Mouse (Mus musculus) liver, embryonic 14.5 days (tissue): ENCODE measurements around the gene Sltm. TPM values are rescaled to one million over a fixed set of nuclear protein-coding genes. Genes with fewer than 3 reads are reported as not detected.

Source experiments
- ATAC-seq: fragments of 200-750 bp; cut with Nextera tagmentation; 2 replicates; pipeline ENCODE4 v1.8.0; 2017; ENCODE audit warnings: moderate number of reproducible peaks, mild to moderate bottlenecking, moderate library complexity; ENCODE audit not compliant: insufficient read depth
- DNase-seq, 3 experiments: peaks; one replicate each; pipeline ENCODE4 v3.0.0-alpha.2; 2012 to 2013; ENCODE audit warnings: low read depth in 3 of 3, low spot score in 3 of 3
- H3K27ac ChIP-seq: fragments of 300-500 bp; sonication (generic); 2 replicates; pipeline ENCODE4 v1.5.1; 2014; ENCODE audit warnings: moderate library complexity, mild to moderate bottlenecking, control low read depth, inconsistent platforms
- H3K27me3 ChIP-seq: fragments of 300-500 bp; sonication (generic); 2 replicates; pipeline ENCODE4 v1.6.1; 2014; ENCODE audit warnings: mild to moderate bottlenecking, low read length, moderate library complexity; ENCODE audit not compliant: control insufficient read depth, insufficient read depth
- H3K36me3 ChIP-seq: fragments of 300-500 bp; sonication (generic); replicated peaks from 2 replicates; pipeline ENCODE4 v1.6.1; 2014; ENCODE audit warnings: low read depth; ENCODE audit not compliant: control insufficient read depth, insufficient read depth
- H3K4me1 ChIP-seq, 2 experiments: fragments of 200-500 bp in 1 of 2; fragments of 300-500 bp in 1 of 2; sonication (generic) in 1 of 2; replicated peaks; 2 replicates each; pipeline ENCODE4 v1.6.1; 2012 to 2014; ENCODE audit warnings: antibody characterized with exemption in 1 of 2, inconsistent platforms in 1 of 2, low read length in 1 of 2; ENCODE audit not compliant: control insufficient read depth in 2 of 2, insufficient read depth in 2 of 2
- H3K4me2 ChIP-seq: fragments of 300-500 bp; sonication (generic); 2 replicates; pipeline ENCODE4 v1.6.1; 2014; ENCODE audit warnings: low read depth, mild to moderate bottlenecking, control low read depth, moderate library complexity
- H3K4me3 ChIP-seq, 2 experiments: fragments of 200-500 bp in 1 of 2; fragments of 300-500 bp in 1 of 2; sonication (generic) in 1 of 2; 2 replicates each; pipeline ENCODE4 v1.5.1; 2012 to 2014; ENCODE audit warnings: low read depth in 2 of 2, low read length in 2 of 2, mild to moderate bottlenecking in 2 of 2, control low read depth in 1 of 2, inconsistent platforms in 1 of 2, moderate library complexity in 1 of 2; ENCODE audit not compliant: insufficient read depth in 1 of 2
- H3K9ac ChIP-seq: fragments of 300-500 bp; sonication (generic); replicated peaks from 2 replicates; pipeline ENCODE4 v1.6.1; 2014; ENCODE audit warnings: mild to moderate bottlenecking, control low read depth, moderate library complexity
- H3K9me3 ChIP-seq: fragments of 300-500 bp; sonication (generic); 2 replicates; pipeline ENCODE4 v1.6.1; 2016; ENCODE audit warnings: low read length, mixed read lengths; ENCODE audit not compliant: control insufficient read depth
- CTCF ChIP-seq: IDR thresholded peaks from 2 replicates; pipeline ENCODE4 v1.5.1; 2016; ENCODE audit warnings: antibody characterized with exemption, low read depth, control low read depth
- EP300 ChIP-seq: IDR thresholded peaks from 2 replicates; pipeline ENCODE4 v1.6.1; 2016; ENCODE audit warnings: antibody characterized with exemption, low read depth
- WGBS: fragments of 180-500 bp; shearing (Covaris S2); extraction: QIAGEN DNeasy Blood & Tissue Kit; methylation state at CpG from one replicate; pipeline ENCODE4 v1.1.7; 2014; ENCODE audit not compliant: insufficient replicate concordance; 5-methylcytosine and 5-hydroxymethylcytosine counted together
- polyA plus RNA-seq, 2 experiments: library from polyadenylated mRNA; depleted of rRNA in 1 of 2; stranded (reverse) in 1 of 2; unstranded in 1 of 2; fragments of >200 nt; fragmentation: Nextera tagmentation in 1 of 2; extraction: Ambion mirVana in 1 of 2; gene quantifications; 2 replicates each; pipeline versions ENCODE4 v1.2.1 to v1.2.3; 2012 to 2014

Sltm gene
- polyA plus RNA-seq, 2 experiments = 12.7 to 17.2 TPM

- Histone ChIP-seq H3K27ac (no peak overlapping the region), H3K4me2 (no peak overlapping the region), H3K4me3 (no peak overlapping the region), H3K9me3 (no peaks in the 10 kb centered on the region), H3K9ac (no peak overlapping the region), H3K27me3 (no peaks in the 10 kb centered on the region), H3K4me1 (no peaks in the 10 kb centered on the region), H3K36me3 (peaks cover 26% of the 10 kb centered on the region)
- ATAC-seq (no peak), DNase-seq (no peak)
- 87% methylated on average over 2 of the region's 2 CpGs for WGBS
- no peak for TF ChIP-seq EP300
- TF ChIP-seq CTCF = no peak
Measured at GRCm38 (mm10) chr9:70636748-70637147, 94.2 kb downstream of the Sltm start.

Other genes starting within 250 kb of the Sltm start
- gene Ccnb2, start 121.2 kb upstream of the Sltm start, polyA plus RNA-seq (2012; rRNA removed) = 97.0 and 116 TPM in 2 replicates
- 233 and 240 TPM in 2 replicates for gene Ccnb2, start 121.2 kb upstream of the Sltm start, polyA plus RNA-seq (2014; fragmentation: Nextera tagmentation; extraction: Ambion mirVana)
- 8.1 and 8.3 TPM in 2 replicates for gene Rnf111, start 39.0 kb upstream of the Sltm start, polyA plus RNA-seq (2012; rRNA removed)
- 6.1 and 7.2 TPM in 2 replicates for gene Rnf111, start 39.0 kb upstream of the Sltm start, polyA plus RNA-seq (2014; fragmentation: Nextera tagmentation; extraction: Ambion mirVana)
- gene Gm10642, start 113.5 kb downstream of the Sltm start, polyA plus RNA-seq (2012; rRNA removed) = 0.47 and 0.50 TPM in 2 replicates
- 0.66 and 0.86 TPM in 2 replicates for gene Gm10642, start 113.5 kb downstream of the Sltm start, polyA plus RNA-seq (2014; fragmentation: Nextera tagmentation; extraction: Ambion mirVana)
- 5.2 and 7.8 TPM in 2 replicates for gene Mindy2, start 114.4 kb downstream of the Sltm start, polyA plus RNA-seq (2012; rRNA removed)
- 13.7 and 15.3 TPM in 2 replicates for gene Mindy2, start 114.4 kb downstream of the Sltm start, polyA plus RNA-seq (2014; fragmentation: Nextera tagmentation; extraction: Ambion mirVana)
- 27.6 and 37.2 TPM in 2 replicates for gene Adam10, start 136.2 kb downstream of the Sltm start, polyA plus RNA-seq (2012; rRNA removed)
- gene Adam10, start 136.2 kb downstream of the Sltm start, polyA plus RNA-seq (2014; fragmentation: Nextera tagmentation; extraction: Ambion mirVana) = 55.2 and 61.5 TPM in 2 replicates